Mouse (Mus musculus): ENCODE measurements at regions not wholly inside any gene's neighbourhood (a gene's known extent, or its start where the extent isn't known, plus 50 kb on each side); places are given as distances from the start of the nearest gene placed in this dataset.
A peak's percentile ranks its signal among the peaks of the same experiment; 100 is the strongest.

DNA sequence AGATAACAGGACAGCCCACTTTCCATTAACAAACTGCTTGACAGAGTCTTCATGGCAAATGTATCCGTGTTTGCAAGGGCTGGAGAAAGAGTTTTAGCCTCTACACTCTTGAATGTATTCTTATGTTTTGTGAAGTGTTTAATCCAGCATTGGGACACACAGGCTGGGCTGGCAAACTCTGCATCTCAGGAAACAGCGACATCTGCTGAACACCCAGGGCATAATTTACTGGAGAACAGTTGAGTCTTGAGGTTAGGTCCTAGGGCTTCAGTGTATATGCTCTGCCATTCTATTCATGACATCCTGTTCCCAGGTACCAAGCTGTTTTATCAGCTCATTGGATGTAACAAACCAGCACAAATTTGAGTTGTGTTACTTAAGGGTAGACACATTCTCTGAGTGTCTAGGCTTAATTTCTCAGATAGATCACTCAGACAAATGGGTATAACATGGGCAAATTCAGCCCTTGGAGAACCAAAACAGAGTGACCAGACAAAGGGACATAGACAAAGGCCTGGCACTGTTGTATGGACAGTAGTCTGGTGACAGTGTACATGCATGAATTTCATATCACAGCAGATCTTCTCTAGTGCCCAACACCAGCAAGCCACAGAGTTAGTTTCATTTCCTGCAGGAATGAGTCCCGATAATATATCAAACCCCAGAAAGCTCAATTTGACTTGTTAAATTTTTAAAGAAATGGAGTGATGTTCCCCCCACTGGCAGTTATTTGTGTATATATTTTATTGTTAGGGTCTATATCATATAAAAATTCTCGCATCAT, 477.9 kb downstream of the Bmp2 start:
- TF ChIP-seq CTCF (IDR thresholded peaks at IDR 0.05; ENCODE audit: insufficient read depth, low read length) (peak; percentile 47), POLR2A (IDR thresholded peaks at IDR 0.05; ENCODE audit: borderline replicate concordance, extremely low read depth, low read depth, low read length) (no peak)
- peak; percentile 22 for DNase-seq
- Histone ChIP-seq H3K4me3 (replicated peaks; ENCODE audit: extremely low read depth, low read depth, low read length) (no peak overlapping the region), H3K4me1 (ENCODE audit: control insufficient read depth, insufficient read depth, low read length) (no peaks in the 10 kb centered on the region)
- 61% methylated on average over 4 of the region's 4 CpGs for WGBS

DNA sequence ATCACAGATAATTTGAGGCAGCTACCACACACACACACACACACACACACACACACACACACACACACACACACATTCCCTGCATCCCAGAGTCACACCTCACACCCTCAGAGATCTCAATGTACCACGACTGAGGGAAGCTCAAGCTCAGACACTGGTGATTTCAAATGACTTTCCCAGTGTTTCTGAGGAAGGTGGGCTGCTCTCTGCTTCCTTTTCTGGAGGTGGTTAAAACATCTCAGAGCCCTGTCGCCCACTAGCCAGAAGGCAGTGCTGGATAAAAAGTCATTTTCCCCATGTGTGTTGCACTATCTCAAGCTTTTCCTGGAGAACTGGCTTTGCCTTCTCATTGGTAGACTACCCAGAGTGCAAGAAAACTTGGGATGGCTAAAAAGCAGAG, 477.2 kb downstream of the Bmp2 start:
- 75% methylated on average over 2 of the region's 2 CpGs for WGBS
- no peak for DNase-seq
- Histone ChIP-seq H3K4me1 (ENCODE audit: control insufficient read depth, insufficient read depth, low read length) (no peaks in the 10 kb centered on the region), H3K4me3 (replicated peaks; ENCODE audit: extremely low read depth, low read depth, low read length) (no peak overlapping the region)
- TF ChIP-seq CTCF (IDR thresholded peaks at IDR 0.05; ENCODE audit: insufficient read depth, low read length) (no peak), POLR2A (IDR thresholded peaks at IDR 0.05; ENCODE audit: borderline replicate concordance, extremely low read depth, low read depth, low read length) (no peak)

DNA sequence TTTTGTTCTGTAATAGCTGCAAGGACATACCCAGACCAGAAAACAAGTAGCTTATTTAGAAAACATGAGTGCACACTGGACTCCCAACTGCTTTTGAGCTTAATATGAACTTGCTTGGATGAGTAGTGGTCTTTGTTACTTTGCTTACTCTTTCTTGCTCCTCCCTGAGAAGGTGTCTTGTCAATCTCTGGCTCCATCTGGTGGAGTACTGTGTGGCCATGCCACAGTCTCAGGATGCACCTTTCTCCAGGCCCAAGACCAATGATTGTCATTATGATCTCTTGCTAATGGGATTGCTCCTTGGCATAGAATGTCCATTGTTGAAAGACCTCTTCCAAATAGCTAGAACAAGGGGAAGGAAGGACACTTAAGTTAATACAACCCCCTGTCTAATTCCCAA, 465.1 kb downstream of the Bmp2 start:
- Histone ChIP-seq H3K4me3 (replicated peaks; ENCODE audit: extremely low read depth, low read depth, low read length) (no peak overlapping the region), H3K4me1 (ENCODE audit: control insufficient read depth, insufficient read depth, low read length) (no peaks in the 10 kb centered on the region)
- TF ChIP-seq POLR2A (IDR thresholded peaks at IDR 0.05; ENCODE audit: borderline replicate concordance, extremely low read depth, low read depth, low read length) (no peak), CTCF (IDR thresholded peaks at IDR 0.05; ENCODE audit: insufficient read depth, low read length) (peak; percentile 41; the same call in 1 of the 2 replicates)
- no peak for DNase-seq

DNA sequence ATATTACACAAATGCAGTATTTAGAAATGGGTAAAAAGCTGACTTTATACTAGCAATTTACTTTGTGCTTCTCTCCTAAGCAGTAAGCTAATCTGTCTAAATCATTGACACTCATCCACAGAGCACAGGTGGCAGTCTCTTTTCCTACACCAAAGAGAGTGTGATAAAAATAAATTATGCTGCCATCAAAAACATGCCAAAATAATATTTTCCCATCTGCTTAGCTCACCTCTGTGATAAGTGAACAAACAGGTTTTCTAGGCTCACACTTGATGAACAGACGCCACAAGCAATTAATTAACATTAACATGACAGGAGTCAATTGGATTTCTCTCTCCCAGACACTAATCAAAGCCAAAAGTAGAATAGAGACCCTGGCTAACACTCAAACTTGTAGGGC, 451.2 kb downstream of the Bmp2 start:
- 41% methylated on average over 1 of the region's 1 CpGs for WGBS
- no peaks in the 10 kb centered on the region for H3K4me1 ChIP-seq (ENCODE audit: control insufficient read depth, insufficient read depth, low read length)
- H3K4me3 ChIP-seq (replicated peaks; ENCODE audit: extremely low read depth, low read depth, low read length): no peak overlapping the region
- TF ChIP-seq POLR2A (IDR thresholded peaks at IDR 0.05; ENCODE audit: borderline replicate concordance, extremely low read depth, low read depth, low read length) (no peak), CTCF (IDR thresholded peaks at IDR 0.05; ENCODE audit: insufficient read depth, low read length) (no peak)
- DNase-seq: no peak

GRCm38 (mm10) chr2:133994742-133995141, 442.8 kb downstream of the Bmp2 start:
- TF ChIP-seq CTCF (IDR thresholded peaks at IDR 0.05; ENCODE audit: insufficient read depth, low read length) (no peak), POLR2A (IDR thresholded peaks at IDR 0.05; ENCODE audit: borderline replicate concordance, extremely low read depth, low read depth, low read length) (no peak)
- Histone ChIP-seq H3K4me1 (ENCODE audit: control insufficient read depth, insufficient read depth, low read length) (no peaks in the 10 kb centered on the region), H3K4me3 (replicated peaks; ENCODE audit: extremely low read depth, low read depth, low read length) (no peak overlapping the region)
- DNase-seq: no peak
- WGBS: 78% methylated on average over 1 of the region's 1 CpGs

DNA sequence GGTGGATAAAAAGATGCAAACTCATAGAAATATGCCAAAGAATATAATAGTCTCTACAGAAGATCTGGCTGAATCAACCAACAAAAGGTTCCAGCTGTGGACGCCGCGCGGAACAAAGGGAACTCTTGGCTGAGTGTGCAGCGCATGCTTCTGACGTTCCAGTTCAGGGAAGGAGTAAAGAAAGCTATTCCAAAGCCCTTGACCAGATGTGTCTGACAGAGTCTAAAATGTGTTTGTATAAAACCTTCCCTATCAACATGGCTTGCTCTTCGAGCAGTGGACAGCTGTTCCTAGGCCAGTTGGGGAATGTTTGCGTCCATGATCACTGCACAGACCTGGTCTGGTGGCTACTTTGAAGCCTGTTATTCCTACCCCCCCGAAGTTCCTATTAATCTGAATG, 442.4 kb downstream of the Bmp2 start:
- DNase-seq: no peak
- TF ChIP-seq CTCF (IDR thresholded peaks at IDR 0.05; ENCODE audit: insufficient read depth, low read length): no peak
- no peak for TF ChIP-seq POLR2A (IDR thresholded peaks at IDR 0.05; ENCODE audit: borderline replicate concordance, extremely low read depth, low read depth, low read length)
- Histone ChIP-seq H3K4me3 (replicated peaks; ENCODE audit: extremely low read depth, low read depth, low read length) (no peak overlapping the region), H3K4me1 (ENCODE audit: control insufficient read depth, insufficient read depth, low read length) (no peaks in the 10 kb centered on the region)
- WGBS: 82% methylated on average over 9 of the region's 9 CpGs

DNA sequence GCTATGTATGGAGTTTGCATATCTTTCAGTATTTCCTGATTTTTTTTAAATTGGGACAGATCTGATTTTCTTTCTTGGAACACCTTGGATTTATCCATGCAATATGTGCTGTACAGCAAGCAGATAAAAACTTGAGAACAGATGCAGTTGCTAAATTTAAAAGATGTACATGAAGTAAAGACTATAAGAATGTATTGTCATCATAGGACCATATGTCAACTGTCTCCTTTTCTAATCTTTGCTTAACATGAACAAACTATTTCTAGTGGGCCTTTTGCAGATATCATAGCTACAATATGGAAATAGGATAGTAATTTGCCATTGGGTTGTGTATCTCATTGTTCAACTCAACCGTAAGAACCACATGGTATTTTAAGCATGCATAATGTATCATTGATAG, 435.7 kb downstream of the Bmp2 start:
- no peak for TF ChIP-seq CTCF (IDR thresholded peaks at IDR 0.05; ENCODE audit: insufficient read depth, low read length)
- TF ChIP-seq POLR2A (IDR thresholded peaks at IDR 0.05; ENCODE audit: borderline replicate concordance, extremely low read depth, low read depth, low read length): no peak
- Histone ChIP-seq H3K4me3 (replicated peaks; ENCODE audit: extremely low read depth, low read depth, low read length) (no peak overlapping the region), H3K4me1 (ENCODE audit: control insufficient read depth, insufficient read depth, low read length) (no peaks in the 10 kb centered on the region)
- DNase-seq: no peak
- 92% methylated on average over 1 of the region's 1 CpGs for WGBS
